10 mouse cellular contexts compared by ENCODE assay signal in genomic region chr7:25358721-25359206, GRCm38 (mm10). TPM values are rescaled to one million over a fixed set of nuclear protein-coding genes. Genes with fewer than 3 reads are reported as not detected.
DNase-seq lines count a peak whose midpoint lies in the region; ATAC-seq lines count a peak whose summit lies in the region.
"Had no signal": no experiment of that assay in that cellular context is flagged by ENCODE, and none has a peak within 500 bp of the region (broad histone marks: within the 10 kb centered on the region; RNA-seq: fewer than 3 reads in every experiment).

No protein-coding gene starts in this region.

- 71% methylated on average over 19 of the region's 19 CpGs for WGBS in heart, embryonic 14.5 days
- 61% methylated on average over 19 of the region's 19 CpGs for WGBS in forebrain, embryonic 14.5 days
- WGBS in midbrain, embryonic 12.5 days: 81% methylated on average over 19 of the region's 19 CpGs

- H3K4me1 ChIP-seq in heart, embryonic 14.5 days (ENCODE audit: control insufficient read depth in 2 of 2, insufficient read depth in 2 of 2, low read length in 2 of 2): peaks cover 3 to 6% of the 10 kb centered on the region in 2 experiments; a peak in 2 of 4 replicates
- no peaks in the 10 kb centered on the region for H3K4me1 ChIP-seq in forebrain, embryonic 14.5 days (ENCODE audit: control insufficient read depth, insufficient read depth, low read length)
- H3K4me1 ChIP-seq in midbrain, embryonic 12.5 days: no peaks in the 10 kb centered on the region

- H3K9ac ChIP-seq in heart, embryonic 14.5 days (ENCODE audit: low read length): no peak overlapping the region
- H3K9ac ChIP-seq in forebrain, embryonic 14.5 days (ENCODE audit: low read length): no peak overlapping the region
- no peak overlapping the region for H3K9ac ChIP-seq in midbrain, embryonic 12.5 days (replicated peaks)

- H3K36me3 ChIP-seq in heart, embryonic 14.5 days (ENCODE audit: control insufficient read depth, insufficient read depth, low read length): peaks cover 58% of the 10 kb centered on the region
- peaks cover 80% of the 10 kb centered on the region for H3K36me3 ChIP-seq in forebrain, embryonic 14.5 days (ENCODE audit: control insufficient read depth, insufficient read depth, low read length)
- peaks cover 81% of the 10 kb centered on the region for H3K36me3 ChIP-seq in midbrain, embryonic 12.5 days

- peak overlapping the region; percentile 18; the same call in 1 of the 2 replicates for H3K4me2 ChIP-seq in heart, embryonic 14.5 days (ENCODE audit: low read length)
- no peak overlapping the region for H3K4me2 ChIP-seq in forebrain, embryonic 14.5 days (ENCODE audit: low read length)
- no peak overlapping the region for H3K4me2 ChIP-seq in midbrain, embryonic 12.5 days (replicated peaks)

- no peaks in the 10 kb centered on the region for H3K27me3 ChIP-seq in heart, embryonic 14.5 days (ENCODE audit: control insufficient read depth, insufficient read depth, low read length)
- H3K27me3 ChIP-seq in forebrain, embryonic 14.5 days (replicated peaks; ENCODE audit: control insufficient read depth, insufficient read depth, low read length): no peaks in the 10 kb centered on the region
- no peaks in the 10 kb centered on the region for H3K27me3 ChIP-seq in midbrain, embryonic 12.5 days

- peak; percentile 64 for ATAC-seq in heart, embryonic 14.5 days (ENCODE audit: insufficient number of reproducible peaks, insufficient read depth, low FRiP score, low read depth)
- peak; percentile 59; the same call in 1 of the 2 replicates for ATAC-seq in forebrain, embryonic 14.5 days
- ATAC-seq in midbrain, embryonic 12.5 days (ENCODE audit: low FRiP score, low read depth): peak; percentile 23; the same call in 1 of the 2 replicates

- H3K27ac ChIP-seq in heart, embryonic 14.5 days (replicated peaks in 1 of 2; ENCODE audit: control insufficient read depth in 1 of 2, insufficient read depth in 1 of 2, low read depth in 2 of 2, low read length in 2 of 2): peak overlapping the region in 1 of 2 experiments; percentile 21; a peak in 1 of 4 replicates
- H3K27ac ChIP-seq in forebrain, embryonic 14.5 days (ENCODE audit: low read depth, low read length): no peak overlapping the region
- peak overlapping the region; percentile 30; the same call in 1 of the 2 replicates for H3K27ac ChIP-seq in midbrain, embryonic 12.5 days (replicated peaks)

- H3K9me3 ChIP-seq in heart, embryonic 14.5 days (ENCODE audit: control insufficient read depth, low read length): no peaks in the 10 kb centered on the region
- H3K9me3 ChIP-seq in forebrain, embryonic 14.5 days (replicated peaks; ENCODE audit: control insufficient read depth, low read length): no peaks in the 10 kb centered on the region
- H3K9me3 ChIP-seq in midbrain, embryonic 12.5 days: no peaks in the 10 kb centered on the region

- no peak for DNase-seq in heart, adult 9 months (ENCODE audit: low spot score in 2 of 2)
- DNase-seq in ZHBTc4 (ENCODE audit: low read depth, low spot score): peak; percentile 39
- DNase-seq in forebrain, embryonic 14.5 days (ENCODE audit: low spot score): peak; percentile 29
- no peak for DNase-seq in right cerebral cortex, postnatal 36 days (ENCODE audit: low spot score in 2 of 2)
- no peak for DNase-seq in thymus, adult 18-20 months
- no peak for DNase-seq in layer of hippocampus, postnatal 14 days (ENCODE audit: low spot score in 2 of 2)

- no peak overlapping the region for H3K4me3 ChIP-seq in heart, embryonic 14.5 days (ENCODE audit: control insufficient read depth in 1 of 2, insufficient read depth in 1 of 2, low read depth in 1 of 2, low read length in 2 of 2)
- H3K4me3 ChIP-seq in forebrain, embryonic 14.5 days (ENCODE audit: low read depth, low read length): no peak overlapping the region
- no peak overlapping the region for H3K4me3 ChIP-seq in midbrain, embryonic 12.5 days

RNA-seq across cellular contexts. Expression of gene Cnfn, which starts 10.8 kb away (rescaled TPM):
- polyA plus RNA-seq in heart, embryonic 14.5 days (2014; fragmentation: Nextera tagmentation; extraction: Ambion mirVana): 0.31 TPM in 1 of 2 replicates, not detected in the other
- not detected in 2 replicates for polyA plus RNA-seq in forebrain, embryonic 14.5 days (2014; fragmentation: Nextera tagmentation; extraction: Ambion mirVana)
- not detected in 2 replicates for polyA plus RNA-seq in midbrain, embryonic 12.5 days (2016; fragmentation: Nextera tagmentation; extraction: Ambion mirVana)
- total RNA-seq in layer of hippocampus, postnatal 14 days (2021): not detected
- total RNA-seq: ES-E14; layer of hippocampus, postnatal 10 days had no signal

RNA-seq across cellular contexts. Expression of gene Lipe, which starts 39.7 kb away (rescaled TPM):
- polyA plus RNA-seq in heart, embryonic 14.5 days (2014; fragmentation: Nextera tagmentation; extraction: Ambion mirVana): 2.8 and 3.6 TPM in 2 replicates
- 5.3 and 8.3 TPM in 2 replicates for polyA plus RNA-seq in forebrain, embryonic 14.5 days (2014; fragmentation: Nextera tagmentation; extraction: Ambion mirVana)
- polyA plus RNA-seq in midbrain, embryonic 12.5 days (2016; fragmentation: Nextera tagmentation; extraction: Ambion mirVana): 5.9 and 8.5 TPM in 2 replicates
- total RNA-seq in layer of hippocampus, postnatal 14 days (2021): 1 to 10 TPM; 7.3 to 8.3 TPM

RNA-seq across cellular contexts. Expression of gene Megf8, which starts 41.8 kb away (rescaled TPM):
- polyA plus RNA-seq in heart, embryonic 14.5 days (2014; fragmentation: Nextera tagmentation; extraction: Ambion mirVana): 6.8 and 7.9 TPM in 2 replicates
- 13.3 and 17.5 TPM in 2 replicates for polyA plus RNA-seq in forebrain, embryonic 14.5 days (2014; fragmentation: Nextera tagmentation; extraction: Ambion mirVana)
- 20.8 and 21.3 TPM in 2 replicates for polyA plus RNA-seq in midbrain, embryonic 12.5 days (2016; fragmentation: Nextera tagmentation; extraction: Ambion mirVana)
- 10 to 100 TPM; 86.7 to 87.9 TPM for total RNA-seq in layer of hippocampus, postnatal 14 days (2021)

RNA-seq across cellular contexts. Expression of gene Tmem145, which starts 52.9 kb away (rescaled TPM):
- polyA plus RNA-seq in heart, embryonic 14.5 days (2014; fragmentation: Nextera tagmentation; extraction: Ambion mirVana): 0.30 TPM in 1 of 2 replicates, not detected in the other
- polyA plus RNA-seq in forebrain, embryonic 14.5 days (2014; fragmentation: Nextera tagmentation; extraction: Ambion mirVana): 14.5 and 25.5 TPM in 2 replicates
- 20.1 and 21.4 TPM in 2 replicates for polyA plus RNA-seq in midbrain, embryonic 12.5 days (2016; fragmentation: Nextera tagmentation; extraction: Ambion mirVana)
- 10 to 100 TPM; 43.2 to 46.9 TPM for total RNA-seq in layer of hippocampus, postnatal 14 days (2021)

RNA-seq across cellular contexts. Expression of gene Cxcl17, which starts 53.9 kb away (rescaled TPM):
- 0.28 and 0.36 TPM in 2 replicates for polyA plus RNA-seq in heart, embryonic 14.5 days (2014; fragmentation: Nextera tagmentation; extraction: Ambion mirVana)
- polyA plus RNA-seq in forebrain, embryonic 14.5 days (2014; fragmentation: Nextera tagmentation; extraction: Ambion mirVana): not detected in 2 replicates
- 0.65 and 0.75 TPM in 2 replicates for polyA plus RNA-seq in midbrain, embryonic 12.5 days (2016; fragmentation: Nextera tagmentation; extraction: Ambion mirVana)
- not detected for total RNA-seq in layer of hippocampus, postnatal 14 days (2021)
- total RNA-seq: layer of hippocampus, postnatal 10 days had no signal

Comparison
In these comparisons a context has a peak if more than half of its experiments do, and no peak if none do; other contexts are left out.
1. DNase-seq: peak in ZHBTc4 (single experiment) and forebrain, embryonic 14.5 days (single experiment); none in heart, adult 9 months (0 of 2), right cerebral cortex, postnatal 36 days (0 of 2), thymus, adult 18-20 months (0 of 2) and layer of hippocampus, postnatal 14 days (0 of 2).
2. Peak in every context shown above with its lines, with median percentiles within 50 percentile points of each other: ATAC-seq.